30 mouse cellular contexts compared by ENCODE assay signal in the genomic region with DNA sequence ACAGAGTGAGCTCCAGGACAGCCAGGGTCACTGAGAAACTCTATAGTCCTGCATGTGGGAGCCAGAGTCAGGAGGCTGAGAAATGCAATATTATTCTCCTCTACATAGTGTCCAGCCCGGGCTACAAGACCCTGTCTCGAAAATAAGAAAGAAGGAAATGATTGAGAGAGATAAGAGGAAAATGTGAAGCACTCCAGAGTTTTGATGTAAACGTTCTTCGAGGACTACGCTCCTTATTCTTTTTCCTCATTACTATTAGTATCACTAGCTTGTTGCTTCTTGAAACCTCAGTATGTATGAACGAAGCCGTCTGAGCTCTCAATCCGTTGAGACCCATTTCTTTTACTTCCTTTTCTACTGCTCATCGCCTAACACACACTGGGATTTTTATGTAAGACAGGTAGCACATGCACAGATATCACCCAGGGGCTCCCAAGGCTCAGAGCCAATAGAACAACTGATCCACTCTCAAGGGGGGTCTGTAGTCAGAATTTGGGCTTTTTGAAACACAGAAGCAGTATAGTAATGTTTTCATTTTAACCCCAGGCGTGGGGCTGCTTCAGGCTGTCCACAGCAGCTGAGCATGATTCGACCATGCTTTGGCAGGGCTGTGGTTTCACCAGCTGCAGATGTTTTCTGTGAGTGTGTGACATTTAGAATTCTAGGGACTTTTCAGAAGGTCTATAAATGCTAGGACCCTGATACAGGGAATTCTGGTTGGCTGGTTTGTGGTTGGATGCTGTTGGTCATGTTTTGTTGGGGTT. TPM values are rescaled to one million over a fixed set of nuclear protein-coding genes. Genes with fewer than 3 reads are reported as not detected.
DNase-seq lines count a peak whose midpoint lies in the region.
"Had no signal": no experiment of that assay in that cellular context is flagged by ENCODE, and none has a peak within 500 bp of the region (broad histone marks: within the 10 kb centered on the region; RNA-seq: fewer than 3 reads in every experiment).

No protein-coding gene starts in this region.

- intact Hi-C loops in gastrocnemius, postnatal 14 days (cut with DNase I; ENCODE audit: low total_unique reads) = no loop called here

- H3K27me3 ChIP-seq in splenic B cell, adult 2 months (ENCODE audit: control insufficient read depth, insufficient read depth, low read length, poor library complexity, severe bottlenecking) = no peaks in the 10 kb centered on the region

- DNase-seq in gastrocnemius, postnatal 14 days = peak; percentile 0
- no peak for DNase-seq in gastrocnemius, postnatal 4 days (ENCODE audit: low spot score in 2 of 2)
- DNase-seq in thymus, postnatal 14 days = peak; percentile 33
- no peak for DNase-seq in thymus, postnatal 0 days (ENCODE audit: low spot score)
- peak; percentile 93 for DNase-seq in A20 (ENCODE audit: low read depth, low spot score)
- peak; percentile 27 for DNase-seq in splenic B cell, adult 2 months (ENCODE audit: low read depth, low spot score)
- no peak for DNase-seq in frontal cortex, adult 2 months (ENCODE audit: extremely low spot score in 1 of 2, low spot score in 1 of 2)
- DNase-seq: adrenal gland, adult 8-10 months; adrenal gland, postnatal 25 days; B cell, adult 2 months; cerebellum, adult 11-12 months; cerebellum, adult 8-10 months; cerebellum, postnatal 10 days; cerebellum, postnatal 36 days; embryo, embryonic 11 days; gastrocnemius, adult 2 months; gastrocnemius, postnatal 25 days; heart, adult 2 months; heart, postnatal 14 days; heart, postnatal 4 days had no signal

- no peaks in the 10 kb centered on the region for H3K36me3 ChIP-seq in splenic B cell, adult 2 months (ENCODE audit: control insufficient read depth, insufficient read depth, low read length, poor library complexity, severe bottlenecking)
- H3K36me3 ChIP-seq: heart, embryonic 13.5 days had no signal

RNA-seq across cellular contexts. Expression of a gene that starts 2.0 kb away (rescaled TPM):
- under 1 TPM in 1 of 2 experiments, not detected in 1; 0.31 TPM for total RNA-seq in gastrocnemius, postnatal 14 days (2021)
- under 1 TPM; 0.12 to 0.23 TPM for total RNA-seq in gastrocnemius, postnatal 4 days (2021)
- 5.3 and 5.7 TPM in 2 replicates for polyA plus RNA-seq in thymus, postnatal 0 days (2015; fragmentation: Nextera tagmentation; extraction: Ambion mirVana)
- not detected in 2 replicates for polyA plus RNA-seq in frontal cortex, adult 2 months (2012; rRNA removed)
- total RNA-seq: adrenal gland, postnatal 25 days; gastrocnemius, adult 2 months; gastrocnemius, postnatal 25 days; granulocyte monocyte progenitor cell, adult 5-6 weeks; heart, adult 2 months; hindbrain, postnatal 0 days had no signal
- polyA plus RNA-seq: brain, embryonic 14.5 days; embryonic facial prominence, embryonic 10.5 days; erythroblast, embryonic 14.5 days; forebrain, embryonic 13.5 days; forebrain, embryonic 16.5 days; hindbrain, embryonic 11.5 days; hindbrain, embryonic 14.5 days; hindbrain, postnatal 0 days had no signal

RNA-seq across cellular contexts. Expression of a gene that starts 3.1 kb away (rescaled TPM):
- 1 to 10 TPM; 8.6 to 8.9 TPM for total RNA-seq in gastrocnemius, postnatal 14 days (2021)
- 10 to 100 TPM in 1 of 2 experiments, 1 to 10 TPM in 1; 10.0 to 12.2 TPM for total RNA-seq in gastrocnemius, postnatal 4 days (2021)
- 103 TPM in 2 replicates for polyA plus RNA-seq in thymus, postnatal 0 days (2015; fragmentation: Nextera tagmentation; extraction: Ambion mirVana)
- 47.4 and 54.0 TPM in 2 replicates for polyA plus RNA-seq in frontal cortex, adult 2 months (2012; rRNA removed)

RNA-seq across cellular contexts. Expression of a gene that starts 20.0 kb away (rescaled TPM):
- 10 to 100 TPM; 18.4 to 24.4 TPM for total RNA-seq in gastrocnemius, postnatal 14 days (2021)
- total RNA-seq in gastrocnemius, postnatal 4 days (2021) = 10 to 100 TPM; 45.7 to 57.4 TPM
- 10.6 and 11.2 TPM in 2 replicates for polyA plus RNA-seq in thymus, postnatal 0 days (2015; fragmentation: Nextera tagmentation; extraction: Ambion mirVana)
- 23.6 and 26.7 TPM in 2 replicates for polyA plus RNA-seq in frontal cortex, adult 2 months (2012; rRNA removed)
- total RNA-seq: granulocyte monocyte progenitor cell, adult 5-6 weeks had no signal

RNA-seq across cellular contexts. Expression of a gene that starts 24.2 kb away (rescaled TPM):
- 1 to 10 TPM; 7.9 to 9.6 TPM for total RNA-seq in gastrocnemius, postnatal 14 days (2021)
- 10 to 100 TPM; 17.6 to 18.2 TPM for total RNA-seq in gastrocnemius, postnatal 4 days (2021)
- polyA plus RNA-seq in thymus, postnatal 0 days (2015; fragmentation: Nextera tagmentation; extraction: Ambion mirVana) = 30.0 and 36.0 TPM in 2 replicates
- polyA plus RNA-seq in frontal cortex, adult 2 months (2012; rRNA removed) = 13.8 and 17.0 TPM in 2 replicates

Comparison
In these comparisons a context has a peak if more than half of its experiments do, and no peak if none do; other contexts are left out.
1. DNase-seq: peak in gastrocnemius, postnatal 14 days (single experiment), thymus, postnatal 14 days (single experiment), A20 (single experiment) and splenic B cell, adult 2 months (single experiment); none in gastrocnemius, postnatal 4 days (0 of 2), thymus, postnatal 0 days (single experiment) and frontal cortex, adult 2 months (0 of 2).